Comparison of ENCODE assay signal across 12 mouse cellular contexts in the genomic region with DNA sequence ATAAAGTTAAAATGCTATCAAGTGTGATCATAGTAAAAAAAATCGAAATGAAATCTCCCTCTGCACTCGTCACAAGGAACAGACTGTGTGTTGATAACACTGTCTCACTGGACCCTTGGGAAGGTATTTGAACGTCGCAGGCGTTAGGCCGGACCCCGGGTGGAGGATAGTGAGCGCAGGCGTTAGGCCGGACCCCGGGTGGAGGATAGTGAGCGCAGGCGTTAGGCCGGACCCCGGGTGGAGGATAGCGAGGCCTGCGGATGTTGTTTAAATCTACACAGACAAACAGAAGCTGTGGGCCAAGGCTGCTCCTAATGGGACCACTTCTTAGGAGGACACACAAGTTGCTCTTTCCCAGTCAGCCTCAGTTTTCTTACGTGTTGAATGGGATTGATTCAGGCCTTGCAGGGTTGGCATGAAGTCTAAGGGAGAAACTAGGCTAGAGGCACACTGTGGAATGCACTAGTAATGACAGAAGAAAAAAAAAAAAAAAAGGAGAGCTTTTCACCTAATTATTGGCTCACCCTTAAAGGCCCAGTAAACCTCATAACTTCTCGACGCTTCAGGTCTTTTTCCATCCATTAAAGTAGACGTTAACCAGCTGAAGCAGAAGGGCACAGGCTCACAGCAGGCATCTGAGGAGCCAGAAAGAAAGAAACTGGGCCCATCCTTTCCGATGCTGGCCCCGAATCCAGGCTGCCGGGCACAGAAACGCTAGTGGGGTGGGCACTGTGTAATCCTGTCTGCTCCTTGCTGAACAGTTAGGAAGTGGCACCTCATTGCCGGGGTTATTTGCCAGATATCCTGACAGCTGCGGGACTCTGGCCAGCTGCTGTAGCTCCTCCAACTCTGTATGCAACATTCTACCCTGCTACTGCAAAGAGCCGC.
DNase-seq lines count a peak whose midpoint lies in the region; ATAC-seq and TF ChIP-seq lines count a peak whose summit lies in the region.
"Had no signal": no experiment of that assay in that cellular context is flagged by ENCODE, and none has a peak within 500 bp of the region (broad histone marks: within the 10 kb centered on the region; RNA-seq: fewer than 3 reads in every experiment).

No protein-coding gene starts in this region.

- H3K4me1 ChIP-seq in kidney, adult 2 months (ENCODE audit: control insufficient read depth, insufficient read depth, low read length) = no peaks in the 10 kb centered on the region
- H3K4me1 ChIP-seq in limb, embryonic 11.5 days (ENCODE audit: control insufficient read depth, insufficient read depth, low read length) = peaks cover 12% of the 10 kb centered on the region
- H3K4me1 ChIP-seq in midbrain, embryonic 16.5 days (ENCODE audit: control insufficient read depth, insufficient read depth, low read length) = peaks cover 5% of the 10 kb centered on the region; the same call in 1 of the 2 replicates

- H3K9me3 ChIP-seq in limb, embryonic 11.5 days (ENCODE audit: control insufficient read depth, low read length) = no peaks in the 10 kb centered on the region
- H3K9me3 ChIP-seq in midbrain, embryonic 16.5 days (replicated peaks; ENCODE audit: control insufficient read depth, low read length, poor library complexity, severe bottlenecking) = no peaks in the 10 kb centered on the region

- 77% methylated on average over 28 of the region's 28 CpGs for WGBS in kidney, adult 2 months
- 56% methylated on average over 28 of the region's 28 CpGs for WGBS in limb, embryonic 11.5 days
- 62% methylated on average over 28 of the region's 28 CpGs for WGBS in midbrain, embryonic 16.5 days

- DNase-seq in adrenal gland, postnatal 14 days = peak; percentile 36
- DNase-seq in adrenal gland, postnatal 25 days = no peak
- peak; percentile 20 for DNase-seq in kidney, adult 2 months
- DNase-seq in kidney, adult 8-10 months = no peak
- DNase-seq in limb, embryonic 11.5 days (ENCODE audit: low spot score) = peak; percentile 55
- no peak for DNase-seq in spleen, adult 18-20 months
- DNase-seq in testis, postnatal 10 days (ENCODE audit: low spot score) = no peak
- DNase-seq: gastrocnemius, adult 2 months; kidney, adult 11 months; layer of hippocampus, postnatal 36 days; liver, postnatal 0 days had no signal

- TF ChIP-seq CTCF in kidney, adult 2 months (conservative IDR thresholded peaks at IDR 0.05; ENCODE audit: insufficient read depth, insufficient read length, low read depth, low read length) = no peak

- peak; percentile 33 for ATAC-seq in limb, embryonic 11.5 days (ENCODE audit: insufficient number of reproducible peaks, low FRiP score, low TSS enrichment, low read depth)
- ATAC-seq in midbrain, embryonic 16.5 days = peak; percentile 59
- ATAC-seq: liver, postnatal 0 days had no signal

- no peak overlapping the region for H3K4me2 ChIP-seq in limb, embryonic 11.5 days (ENCODE audit: low read depth, severe bottlenecking)
- no peak overlapping the region for H3K4me2 ChIP-seq in midbrain, embryonic 16.5 days (ENCODE audit: low read length)

- no peak overlapping the region for H3K9ac ChIP-seq in limb, embryonic 11.5 days (ENCODE audit: low read length)
- H3K9ac ChIP-seq in midbrain, embryonic 16.5 days (ENCODE audit: low read depth, low read length) = no peak overlapping the region
- H3K9ac ChIP-seq: liver, postnatal 0 days had no signal

- no peak overlapping the region for H3K27ac ChIP-seq in kidney, adult 2 months (ENCODE audit: insufficient read depth, low read depth, low read length)
- no peak overlapping the region for H3K27ac ChIP-seq in limb, embryonic 11.5 days (replicated peaks; ENCODE audit: low read depth, low read length)
- no peak overlapping the region for H3K27ac ChIP-seq in midbrain, embryonic 16.5 days (ENCODE audit: low read length)
- H3K27ac ChIP-seq: gastrocnemius, adult 2 months had no signal

- no peaks in the 10 kb centered on the region for H3K27me3 ChIP-seq in kidney, adult 2 months (replicated peaks; ENCODE audit: control insufficient read depth, insufficient read depth, low read length)
- H3K27me3 ChIP-seq in limb, embryonic 11.5 days (ENCODE audit: control insufficient read depth, insufficient read depth, low read length) = no peaks in the 10 kb centered on the region
- H3K27me3 ChIP-seq in midbrain, embryonic 16.5 days (ENCODE audit: control insufficient read depth, insufficient read depth, low read depth, low read length) = no peaks in the 10 kb centered on the region

- TF ChIP-seq POLR2A in kidney, adult 2 months (IDR thresholded peaks at IDR 0.05; ENCODE audit: low read depth, low read length) = no peak

- H3K36me3 ChIP-seq in kidney, adult 2 months (ENCODE audit: control insufficient read depth, insufficient read depth, low read length) = no peaks in the 10 kb centered on the region
- H3K36me3 ChIP-seq in limb, embryonic 11.5 days (ENCODE audit: control insufficient read depth, insufficient read depth, low read length) = no peaks in the 10 kb centered on the region
- H3K36me3 ChIP-seq in midbrain, embryonic 16.5 days (ENCODE audit: control insufficient read depth, insufficient read depth, low read length) = no peaks in the 10 kb centered on the region

- H3K4me3 ChIP-seq in kidney, adult 2 months (ENCODE audit: insufficient read depth, low read depth, low read length) = no peak overlapping the region
- no peak overlapping the region for H3K4me3 ChIP-seq in limb, embryonic 11.5 days (ENCODE audit: low read depth, low read length)
- no peak overlapping the region for H3K4me3 ChIP-seq in midbrain, embryonic 16.5 days (ENCODE audit: low read depth, low read length)
- H3K4me3 ChIP-seq: gastrocnemius, adult 2 months had no signal

Comparison
In these comparisons a context has a peak if more than half of its experiments do, and no peak if none do; other contexts are left out.
1. DNase-seq: peak in adrenal gland, postnatal 14 days (single experiment), kidney, adult 2 months (single experiment) and limb, embryonic 11.5 days (single experiment); none in adrenal gland, postnatal 25 days (single experiment), kidney, adult 8-10 months (0 of 2), spleen, adult 18-20 months (0 of 2) and testis, postnatal 10 days (single experiment).